Mouse (Mus musculus): ENCODE results near the gene Itpr3.

Itpr3 gene

GRCm38 (mm10) chr17:27056812-27057516, at the start of gene Itpr3:
Gene Itpr3 (plus strand): TSS chr17:27057304.
- DNase-seq = peak; percentile 91 to 94

- DNase-seq = no peak
These were observed 48.8 kb upstream of the Itpr3 start for GRCm38 (mm10) chr17:27008277-27008676.

GRCm38 (mm10) chr17:27011167-27011566, 45.9 kb upstream of the Itpr3 start:
- DNase-seq = no peak

GRCm38 (mm10) chr17:27011998-27012672, 45.0 kb upstream of the Itpr3 start:
- DNase-seq = peak; percentile 60 to 76

- no peak for DNase-seq
These were observed 44.2 kb upstream of the Itpr3 start for GRCm38 (mm10) chr17:27012909-27013308.

GRCm38 (mm10) chr17:27017564-27018499, 39.3 kb upstream of the Itpr3 start:
- peak; percentile 90 to 93 for DNase-seq

GRCm38 (mm10) chr17:27018555-27019196, 38.4 kb upstream of the Itpr3 start:
- no peak for DNase-seq

- DNase-seq = no peak
These were observed 36.0 kb upstream of the Itpr3 start for GRCm38 (mm10) chr17:27021076-27021475.

GRCm38 (mm10) chr17:27021736-27022135, 35.4 kb upstream of the Itpr3 start:
- DNase-seq = no peak

GRCm38 (mm10) chr17:27023342-27023741, 33.8 kb upstream of the Itpr3 start:
- DNase-seq = no peak

GRCm38 (mm10) chr17:27025326-27025902, 31.7 kb upstream of the Itpr3 start:
- DNase-seq = no peak

- no peak for DNase-seq
These were observed 31.2 kb upstream of the Itpr3 start for GRCm38 (mm10) chr17:27025951-27026350.

- peak; percentile 62 to 74 for DNase-seq
These were observed 29.4 kb upstream of the Itpr3 start for GRCm38 (mm10) chr17:27027460-27028283.

- DNase-seq = peak; percentile 87 to 90
These were observed 28.8 kb upstream of the Itpr3 start for GRCm38 (mm10) chr17:27028284-27028795.

GRCm38 (mm10) chr17:27028909-27029308, 28.2 kb upstream of the Itpr3 start, which contains the start of gene Bak1:
Gene Bak1 (minus strand): TSS chr17:27029009.
- DNase-seq = no peak

- peak in 1 of 2 experiments; percentile 32 for DNase-seq
These were observed 27.7 kb upstream of the Itpr3 start for GRCm38 (mm10) chr17:27029431-27029830.

GRCm38 (mm10) chr17:27030896-27031295, 26.2 kb upstream of the Itpr3 start:
- DNase-seq = no peak

- DNase-seq = no peak
These were observed 24.8 kb upstream of the Itpr3 start for GRCm38 (mm10) chr17:27032328-27032727.

GRCm38 (mm10) chr17:27032869-27033268, 24.2 kb upstream of the Itpr3 start:
- DNase-seq = peak; percentile 72 to 81

- DNase-seq = no peak
These were observed 20.6 kb upstream of the Itpr3 start for GRCm38 (mm10) chr17:27036465-27036864.

Data from thymus, postnatal 36 days (tissue).